10 mouse cellular contexts compared by ENCODE assay signal in the genomic region with DNA sequence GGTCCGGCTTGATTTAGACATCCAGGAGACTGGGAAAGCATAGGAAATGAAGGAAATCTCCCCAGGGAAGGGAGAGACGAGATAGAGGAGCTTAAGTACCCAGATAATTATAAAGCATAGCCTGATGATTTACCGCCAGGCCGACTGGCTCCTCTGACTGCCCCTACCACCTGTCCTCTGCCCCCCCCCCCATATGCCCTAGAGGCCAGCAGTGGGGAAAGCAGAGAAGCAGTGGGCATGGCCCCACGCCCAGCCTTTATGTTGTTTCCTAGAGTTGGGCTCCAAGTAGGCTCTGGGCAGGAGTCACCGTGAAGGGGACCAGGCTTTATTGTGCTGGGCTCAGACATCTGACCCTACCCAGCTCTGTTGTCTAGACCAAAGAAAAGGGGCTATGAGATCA. TPM values are rescaled to one million over a fixed set of nuclear protein-coding genes. Genes with fewer than 3 reads are reported as not detected.
DNase-seq lines count a peak whose midpoint lies in the region; ATAC-seq and TF ChIP-seq lines count a peak whose summit lies in the region.
"Had no signal": no experiment of that assay in that cellular context is flagged by ENCODE, and none has a peak within 500 bp of the region (broad histone marks: within the 10 kb centered on the region; RNA-seq: fewer than 3 reads in every experiment).

No protein-coding gene starts in this region.

- no peak for TF ChIP-seq CTCF in liver, postnatal 0 days (IDR thresholded peaks at IDR 0.05; ENCODE audit: low read depth)

- H3K79me2 ChIP-seq in myocyte (ENCODE audit: control insufficient read depth, insufficient read depth) = peaks cover 100% of the 10 kb centered on the region

- no peak overlapping the region for H3K4me2 ChIP-seq in lung, embryonic 15.5 days
- H3K4me2 ChIP-seq in embryonic facial prominence, embryonic 14.5 days (ENCODE audit: low read depth, low read length) = no peak overlapping the region
- peak overlapping the region; percentile 89 for H3K4me2 ChIP-seq in myocyte (ENCODE audit: low read depth)
- H3K4me2 ChIP-seq in liver, postnatal 0 days (ENCODE audit: low read depth, low read length) = no peak overlapping the region
- H3K4me2 ChIP-seq: liver, embryonic 15.5 days had no signal

- H3K9ac ChIP-seq in lung, embryonic 15.5 days = no peak overlapping the region
- H3K9ac ChIP-seq in embryonic facial prominence, embryonic 14.5 days (ENCODE audit: low read depth, low read length) = no peak overlapping the region
- no peak overlapping the region for H3K9ac ChIP-seq in liver, postnatal 0 days (replicated peaks)
- H3K9ac ChIP-seq: liver, embryonic 15.5 days had no signal

- peaks cover 47% of the 10 kb centered on the region for H3K4me1 ChIP-seq in lung, embryonic 15.5 days
- H3K4me1 ChIP-seq in embryonic facial prominence, embryonic 14.5 days (ENCODE audit: control insufficient read depth, insufficient read depth, low read length) = peaks cover 27% of the 10 kb centered on the region
- 0 out of 2 replicates have a peak, but pooled peaks cover 2% of the 10 kb centered on the region for H3K4me1 ChIP-seq in liver, postnatal 0 days (ENCODE audit: insufficient read depth)
- H3K4me1 ChIP-seq: liver, embryonic 15.5 days had no signal

- H3K27me3 ChIP-seq in lung, embryonic 15.5 days = no peaks in the 10 kb centered on the region
- H3K27me3 ChIP-seq in embryonic facial prominence, embryonic 14.5 days (replicated peaks; ENCODE audit: control insufficient read depth, insufficient read depth, low read length) = no peaks in the 10 kb centered on the region
- no peaks in the 10 kb centered on the region for H3K27me3 ChIP-seq in myocyte (ENCODE audit: control insufficient read depth, insufficient read depth, insufficient read length)
- H3K27me3 ChIP-seq in liver, postnatal 0 days (ENCODE audit: insufficient read depth, low read length) = no peaks in the 10 kb centered on the region
- H3K27me3 ChIP-seq: liver, embryonic 15.5 days had no signal

- H3K36me3 ChIP-seq in lung, embryonic 15.5 days = peaks cover 63% of the 10 kb centered on the region
- H3K36me3 ChIP-seq in embryonic facial prominence, embryonic 14.5 days (ENCODE audit: control insufficient read depth, insufficient read depth, low read length) = peaks cover 77% of the 10 kb centered on the region
- H3K36me3 ChIP-seq in myocyte (ENCODE audit: control insufficient read depth, insufficient read depth) = peaks cover 76% of the 10 kb centered on the region
- no peaks in the 10 kb centered on the region for H3K36me3 ChIP-seq in liver, postnatal 0 days (replicated peaks; ENCODE audit: insufficient read depth, low read length)
- H3K36me3 ChIP-seq: liver, embryonic 15.5 days had no signal

- WGBS in lung, embryonic 15.5 days = 78% methylated on average over 6 of the region's 6 CpGs
- 60% methylated on average over 6 of the region's 6 CpGs for WGBS in embryonic facial prominence, embryonic 14.5 days
- WGBS in liver, postnatal 0 days (ENCODE audit: insufficient replicate concordance) = 69% methylated on average over 6 of the region's 6 CpGs

- H3K9me3 ChIP-seq in lung, embryonic 15.5 days = no peaks in the 10 kb centered on the region
- no peaks in the 10 kb centered on the region for H3K9me3 ChIP-seq in embryonic facial prominence, embryonic 14.5 days (ENCODE audit: control insufficient read depth, low read length)
- no peaks in the 10 kb centered on the region for H3K9me3 ChIP-seq in liver, postnatal 0 days (ENCODE audit: low read length)
- H3K9me3 ChIP-seq: liver, embryonic 15.5 days had no signal

- ATAC-seq in lung, embryonic 15.5 days (ENCODE audit: borderline replicate concordance, extremely low read depth, low FRiP score, low TSS enrichment) = no peak
- 0 out of 2 replicates have a peak, but pooled peaks have one; percentile 8 for ATAC-seq in embryonic facial prominence, embryonic 14.5 days (ENCODE audit: low read depth)
- no peak for ATAC-seq in liver, postnatal 0 days

- intact Hi-C loops in gastrocnemius, postnatal 14 days (cut with DNase I; ENCODE audit: low total_unique reads) = loop anchor here (2.0 kb wide), 1 partner anchor 14 kb away; no protein-coding TSS in a partner anchor

- peak overlapping the region; percentile 95; the same call in 1 of the 2 replicates for H3K27ac ChIP-seq in lung, embryonic 15.5 days
- peak overlapping the region; percentile 97; the same call in 1 of the 2 replicates for H3K27ac ChIP-seq in embryonic facial prominence, embryonic 14.5 days (replicated peaks; ENCODE audit: low read depth, low read length)
- no peak overlapping the region for H3K27ac ChIP-seq in liver, postnatal 0 days (ENCODE audit: low read depth)
- H3K27ac ChIP-seq: liver, embryonic 15.5 days had no signal

- H3K4me3 ChIP-seq in lung, embryonic 15.5 days = no peak overlapping the region
- no peak overlapping the region for H3K4me3 ChIP-seq in embryonic facial prominence, embryonic 14.5 days (ENCODE audit: low read depth, low read length)
- no peak overlapping the region for H3K4me3 ChIP-seq in myocyte
- no peak overlapping the region for H3K4me3 ChIP-seq in liver, postnatal 0 days (ENCODE audit: low read depth, low read length)
- H3K4me3 ChIP-seq: liver, embryonic 15.5 days had no signal

- no peak overlapping the region for H3ac ChIP-seq in myocyte (ENCODE audit: control insufficient read depth, insufficient read length)

- peak; percentile 38 for DNase-seq in gastrocnemius, postnatal 14 days
- DNase-seq in gastrocnemius, postnatal 10 days = no peak
- DNase-seq in lung, adult 18-20 months = no peak
- DNase-seq in embryonic facial prominence, embryonic 14.5 days (ENCODE audit: low spot score) = no peak
- DNase-seq in liver, postnatal 0 days = no peak
- DNase-seq: kidney, adult 18-20 months had no signal

- TF ChIP-seq POLR2A in myocyte (IDR thresholded peaks at IDR 0.05; ENCODE audit: insufficient read length, low read depth) = no peak

- no peak for TF ChIP-seq EP300 in liver, postnatal 0 days (IDR thresholded peaks at IDR 0.05; ENCODE audit: low read depth)

TF ChIP-seq in myocyte, 11 proteins besides CTCF, POLR2A, EP300 and RAD21:
- TF ChIP-seq MYOD1 (IDR thresholded peaks at IDR 0.05; ENCODE audit: control insufficient read depth in 1 of 3, insufficient read length in 2 of 3, low read depth in 2 of 3) (peak in 2 of 3 experiments; percentile 67 to 85), REST (IDR thresholded peaks at IDR 0.05; ENCODE audit: insufficient read depth, insufficient read length) (no peak), MAX (IDR thresholded peaks at IDR 0.05; ENCODE audit: low read depth) (no peak), MYOG (IDR thresholded peaks at IDR 0.05; ENCODE audit: control insufficient read depth in 1 of 3, insufficient read depth in 1 of 3, insufficient read length in 2 of 3, low read depth in 2 of 3) (peak in 2 of 3 experiments; percentile 56 to 69), CEBPB (IDR thresholded peaks at IDR 0.05; ENCODE audit: insufficient read depth, poor library complexity, severe bottlenecking) (no peak), E2F4 (IDR thresholded peaks at IDR 0.05; ENCODE audit: insufficient read depth) (no peak), TCF3 (IDR thresholded peaks at IDR 0.05; ENCODE audit: insufficient read length, low read depth) (no peak), USF1 (IDR thresholded peaks at IDR 0.05; ENCODE audit: low read depth) (no peak), SRF (IDR thresholded peaks at IDR 0.05; ENCODE audit: control insufficient read depth, insufficient read length, low read depth) (no peak), TCF12 (IDR thresholded peaks at IDR 0.05; ENCODE audit: insufficient read depth, poor library complexity, severe bottlenecking) (no peak), POLR2AphosphoS2 (IDR thresholded peaks at IDR 0.05; ENCODE audit: insufficient read length, low read depth) (no peak)

RNA-seq across cellular contexts. Expression of a gene that starts 46.0 kb away (rescaled TPM):
- total RNA-seq in gastrocnemius, postnatal 14 days (2021) = 10 to 100 TPM in 1 of 2 experiments, 1 to 10 TPM in 1; 6.3 to 16.3 TPM
- 1 to 10 TPM; 5.0 to 6.5 TPM for total RNA-seq in gastrocnemius, postnatal 10 days (2021)
- polyA plus RNA-seq in lung, embryonic 15.5 days (2015; fragmentation: Nextera tagmentation; extraction: Ambion mirVana) = 4.3 and 4.9 TPM in 2 replicates
- 3.5 and 6.0 TPM in 2 replicates for polyA plus RNA-seq in embryonic facial prominence, embryonic 14.5 days (2014; fragmentation: Nextera tagmentation; extraction: Ambion mirVana)
- polyA plus RNA-seq in myocyte (2012; fragmentation: generic; extraction: Trizol) = 0.12 TPM
- polyA plus RNA-seq in liver, postnatal 0 days (2015; fragmentation: Nextera tagmentation; extraction: Ambion mirVana) = 169 and 185 TPM in 2 replicates
- total RNA-seq: common myeloid progenitor, adult 5-6 weeks had no signal

Comparison
In these comparisons a context has a peak if more than half of its experiments do, and no peak if none do; other contexts are left out.
1. RNA of a gene that starts 46.0 kb away (polyA plus RNA-seq): 169 to 185 TPM in liver, postnatal 0 days; 3.5 to 6.0 TPM in embryonic facial prominence, embryonic 14.5 days, 4.3 to 4.9 TPM in lung, embryonic 15.5 days and 0.12 TPM in myocyte (single experiment); every median in the first group is over 10 times any median in the second.